Mouse (Mus musculus) liver, embryonic 16.5 days (tissue): ENCODE measurements at regions not wholly inside any gene's neighbourhood (a gene's known extent, or its start where the extent isn't known, plus 50 kb on each side); places are given as distances from the start of the nearest gene placed in this dataset.
"Not testable (repeated sequence)": the region's sequence is repeated elsewhere in the genome, so short reads cannot be mapped to it uniquely, and the experiment has no call there.

Experiments
- ATAC-seq: fragments of 200-750 bp; cut with Nextera tagmentation; 2 replicates; pipeline ENCODE4 v1.8.0; 2017; ENCODE audit warnings: low read depth, mild to moderate bottlenecking, moderate number of reproducible peaks, moderate library complexity
- H3K27ac ChIP-seq: fragments of 300-500 bp; sonication (generic); 2 replicates; pipeline ENCODE4 v1.5.1; 2014; ENCODE audit warnings: mild to moderate bottlenecking, low read length
- H3K27me3 ChIP-seq: fragments of 300-500 bp; sonication (generic); 2 replicates; pipeline ENCODE4 v1.6.1; 2014; ENCODE audit warnings: low read depth, low read length, mixed read lengths; ENCODE audit not compliant: control insufficient read depth, insufficient read depth
- H3K36me3 ChIP-seq: fragments of 300-500 bp; sonication (generic); 2 replicates; pipeline ENCODE4 v1.6.1; 2014; ENCODE audit warnings: mild to moderate bottlenecking; ENCODE audit not compliant: control insufficient read depth, insufficient read depth
- H3K4me1 ChIP-seq: fragments of 300-500 bp; sonication (generic); 2 replicates; pipeline ENCODE4 v1.6.1; 2014; ENCODE audit warnings: low read depth, low read length, mixed read lengths; ENCODE audit not compliant: control insufficient read depth
- H3K4me2 ChIP-seq: fragments of 300-500 bp; sonication (generic); 2 replicates; pipeline ENCODE4 v1.6.1; 2014; ENCODE audit warnings: low read depth, low read length, mixed read lengths
- H3K4me3 ChIP-seq: fragments of 300-500 bp; sonication (generic); 2 replicates; pipeline ENCODE4 v1.5.1; 2014; ENCODE audit warnings: low read depth, mild to moderate bottlenecking, low read length
- H3K9ac ChIP-seq: fragments of 300-500 bp; sonication (generic); 2 replicates; pipeline ENCODE4 v1.6.1; 2014; ENCODE audit warnings: low read depth, low read length
- H3K9me3 ChIP-seq: fragments of 300-500 bp; sonication (generic); replicated peaks from 2 replicates; pipeline ENCODE4 v1.6.1; 2016; ENCODE audit warnings: low read length; ENCODE audit not compliant: control insufficient read depth
- WGBS: fragments of 180-500 bp; shearing (Covaris S2); extraction: QIAGEN DNeasy Blood & Tissue Kit; methylation state at CpG from one replicate; pipeline ENCODE4 v1.1.7; 2014; ENCODE audit not compliant: insufficient replicate concordance; 5-methylcytosine and 5-hydroxymethylcytosine counted together

DNA sequence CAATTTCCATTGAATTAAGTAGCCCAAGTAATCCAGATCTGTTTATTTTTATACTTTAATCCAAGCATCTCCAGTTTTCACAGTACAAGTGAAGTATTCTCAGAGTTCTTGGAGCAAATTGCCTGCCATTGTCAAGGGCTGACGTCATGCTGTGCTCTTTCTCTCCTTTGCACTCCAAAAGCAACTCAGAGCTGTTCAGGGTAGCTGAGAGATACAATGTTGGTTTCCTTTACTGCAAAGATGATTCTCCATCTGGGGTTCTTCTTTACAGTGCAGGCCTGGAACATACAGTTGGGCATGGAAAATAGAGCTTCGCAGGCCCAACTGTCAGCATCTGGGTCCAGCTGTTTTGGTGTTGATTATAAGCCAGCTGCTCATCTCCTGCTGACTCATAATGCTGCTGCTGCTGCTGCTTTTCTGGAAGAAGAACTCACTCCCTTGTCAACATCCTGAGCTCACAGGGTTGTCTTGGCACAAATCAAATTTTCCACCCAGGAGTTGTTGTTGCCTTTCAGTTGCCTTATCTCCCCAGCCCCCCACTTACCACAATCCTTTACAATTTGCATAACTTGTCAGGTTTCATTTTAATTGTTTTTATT is 454.7 kb upstream of the Slc5a7 start:
- ATAC-seq: no peak

DNA sequence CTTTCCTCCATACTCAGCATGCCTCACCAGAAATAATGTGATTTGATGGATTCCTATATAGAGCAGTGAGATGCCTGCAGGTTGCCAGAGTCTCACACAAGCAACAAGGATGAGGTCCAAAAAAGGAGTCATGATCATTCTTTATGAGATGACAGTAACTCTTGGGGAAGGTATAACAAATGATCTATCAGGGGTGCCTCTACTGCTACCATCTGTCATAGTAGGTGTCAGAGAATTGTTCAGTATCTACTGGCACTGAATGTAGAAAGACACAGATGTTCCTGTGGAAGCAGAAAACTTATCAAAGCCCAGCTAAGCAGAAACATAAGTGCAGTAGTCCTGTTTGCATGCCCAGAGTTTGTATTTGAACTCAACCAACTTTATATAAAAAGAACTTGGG is 454.1 kb upstream of the Slc5a7 start:
- H3K4me3 ChIP-seq: no peak overlapping the region
- H3K4me2 ChIP-seq: no peak overlapping the region
- H3K27ac ChIP-seq: no peak overlapping the region
- no peaks in the 10 kb centered on the region for H3K27me3 ChIP-seq
- no peaks in the 10 kb centered on the region for H3K9me3 ChIP-seq
- ATAC-seq: no peak
- H3K4me1 ChIP-seq: no peaks in the 10 kb centered on the region
- no peaks in the 10 kb centered on the region for H3K36me3 ChIP-seq
- no peak overlapping the region for H3K9ac ChIP-seq

More for the DNA sequence above, 454.7 kb upstream of the Slc5a7 start:
- H3K36me3 ChIP-seq: no peaks in the 10 kb centered on the region
- no peak overlapping the region for H3K9ac ChIP-seq
- no peak overlapping the region for H3K27ac ChIP-seq
- 33% methylated on average over 2 of the region's 2 CpGs for WGBS
- no peak overlapping the region for H3K4me3 ChIP-seq
- no peaks in the 10 kb centered on the region for H3K9me3 ChIP-seq
- no peaks in the 10 kb centered on the region for H3K27me3 ChIP-seq
- H3K4me2 ChIP-seq: no peak overlapping the region
- no peaks in the 10 kb centered on the region for H3K4me1 ChIP-seq

DNA sequence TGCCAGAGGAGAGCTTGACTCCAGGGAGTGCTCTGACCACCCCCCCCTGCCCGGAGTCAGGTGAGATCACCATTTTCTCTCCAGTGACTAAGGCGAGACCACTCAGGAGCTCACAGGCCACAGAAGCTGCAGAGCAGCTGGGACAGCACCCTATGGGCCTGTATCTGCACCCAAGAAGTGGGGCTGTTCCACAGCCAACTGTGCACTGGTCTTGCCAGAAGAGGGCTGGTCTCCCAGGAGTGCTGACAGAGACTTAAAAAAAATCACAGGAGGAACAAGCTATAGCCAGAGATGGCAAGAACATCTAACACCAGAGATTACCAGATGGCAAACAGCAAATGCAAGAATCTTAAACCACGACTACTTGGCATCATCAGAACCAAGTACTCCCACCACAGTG is 437.0 kb upstream of the Slc5a7 start:
- H3K4me1 ChIP-seq: no peaks in the 10 kb centered on the region
- no peak overlapping the region for H3K4me2 ChIP-seq
- ATAC-seq: no peak
- H3K9me3 ChIP-seq: no peaks in the 10 kb centered on the region
- H3K27me3 ChIP-seq: no peaks in the 10 kb centered on the region
- H3K27ac ChIP-seq: no peak overlapping the region
- H3K9ac ChIP-seq: no peak overlapping the region
- H3K4me3 ChIP-seq: no peak overlapping the region
- H3K36me3 ChIP-seq: no peaks in the 10 kb centered on the region
- WGBS: 41% methylated on average over 3 of the region's 3 CpGs

DNA sequence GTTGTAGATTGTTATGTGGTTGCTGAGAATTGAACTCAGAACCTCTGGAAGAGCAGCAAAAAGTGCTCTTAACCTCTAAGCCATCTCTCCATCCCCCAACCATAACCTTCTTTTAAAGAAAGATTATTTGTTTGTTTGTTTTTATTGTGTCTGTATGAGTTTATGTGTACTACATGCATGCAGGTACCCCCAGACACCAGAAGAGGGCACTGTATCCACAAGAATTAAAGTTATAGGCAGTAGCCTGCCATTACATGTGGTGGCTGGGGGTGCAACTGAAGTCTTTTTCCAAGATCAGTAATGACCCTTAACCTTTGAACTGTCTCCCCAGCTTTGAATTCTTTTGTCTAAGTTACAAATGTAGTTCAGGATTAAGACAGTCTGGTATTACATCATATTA is 428.8 kb upstream of the Slc5a7 start:
- H3K4me3 ChIP-seq: no peak overlapping the region
- no peaks in the 10 kb centered on the region for H3K4me1 ChIP-seq
- no peaks in the 10 kb centered on the region for H3K36me3 ChIP-seq
- H3K27me3 ChIP-seq: no peaks in the 10 kb centered on the region
- no peaks in the 10 kb centered on the region for H3K9me3 ChIP-seq
- H3K4me2 ChIP-seq: no peak overlapping the region
- ATAC-seq: no peak
- H3K27ac ChIP-seq: no peak overlapping the region
- H3K9ac ChIP-seq: no peak overlapping the region

DNA sequence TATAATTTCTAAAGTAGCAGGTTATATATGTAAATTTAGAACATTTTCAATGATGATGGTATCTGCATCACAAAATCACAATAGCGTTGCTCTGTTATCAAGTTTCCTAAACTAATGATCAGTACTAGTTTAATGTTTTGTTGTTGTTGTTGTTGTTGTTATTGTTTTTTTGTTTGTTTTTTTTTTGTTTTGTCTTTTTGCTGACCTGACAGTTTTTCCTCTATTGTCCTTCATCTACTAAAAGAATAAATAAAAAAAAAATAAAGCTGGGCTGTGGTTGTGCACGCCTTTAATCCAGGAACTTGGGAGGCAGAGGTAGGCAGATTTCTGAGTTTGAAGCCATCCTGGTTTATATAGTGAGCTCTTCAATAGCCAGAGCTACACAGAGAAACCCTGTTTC is 427.9 kb upstream of the Slc5a7 start:
- WGBS: 58% methylated on average over 2 of the region's 2 CpGs
- ATAC-seq: no peak
- H3K27me3 ChIP-seq: no peaks in the 10 kb centered on the region
- no peak overlapping the region for H3K4me3 ChIP-seq
- no peaks in the 10 kb centered on the region for H3K4me1 ChIP-seq
- no peaks in the 10 kb centered on the region for H3K36me3 ChIP-seq
- no peaks in the 10 kb centered on the region for H3K9me3 ChIP-seq
- no peak overlapping the region for H3K27ac ChIP-seq
- no peak overlapping the region for H3K9ac ChIP-seq
- H3K4me2 ChIP-seq: no peak overlapping the region

DNA sequence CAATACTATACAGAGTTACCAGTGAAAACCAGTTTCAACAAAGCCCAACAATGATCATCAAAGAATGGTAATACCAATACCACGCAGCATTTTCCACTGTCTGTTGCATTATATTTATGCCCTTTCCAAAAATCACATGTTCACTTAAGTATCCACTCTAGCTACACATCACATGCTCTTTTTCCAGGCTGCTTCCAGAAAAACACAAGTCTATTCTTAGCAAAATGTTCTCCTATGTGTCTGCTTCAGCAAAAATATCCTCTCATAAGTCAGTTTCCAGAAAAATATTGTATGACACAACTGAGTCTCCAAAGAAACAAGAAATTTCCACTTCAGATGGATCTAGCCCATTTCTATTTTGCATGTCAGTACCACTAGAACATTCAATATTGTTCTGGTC is 414.2 kb upstream of the Slc5a7 start:
- no peak overlapping the region for H3K4me3 ChIP-seq
- 42% methylated on average over 1 of the region's 1 CpGs for WGBS
- no peaks in the 10 kb centered on the region for H3K4me1 ChIP-seq
- H3K4me2 ChIP-seq: no peak overlapping the region
- no peak for ATAC-seq
- H3K9me3 ChIP-seq: no peaks in the 10 kb centered on the region
- H3K27me3 ChIP-seq: no peaks in the 10 kb centered on the region
- H3K27ac ChIP-seq: no peak overlapping the region
- H3K9ac ChIP-seq: no peak overlapping the region
- no peaks in the 10 kb centered on the region for H3K36me3 ChIP-seq

DNA sequence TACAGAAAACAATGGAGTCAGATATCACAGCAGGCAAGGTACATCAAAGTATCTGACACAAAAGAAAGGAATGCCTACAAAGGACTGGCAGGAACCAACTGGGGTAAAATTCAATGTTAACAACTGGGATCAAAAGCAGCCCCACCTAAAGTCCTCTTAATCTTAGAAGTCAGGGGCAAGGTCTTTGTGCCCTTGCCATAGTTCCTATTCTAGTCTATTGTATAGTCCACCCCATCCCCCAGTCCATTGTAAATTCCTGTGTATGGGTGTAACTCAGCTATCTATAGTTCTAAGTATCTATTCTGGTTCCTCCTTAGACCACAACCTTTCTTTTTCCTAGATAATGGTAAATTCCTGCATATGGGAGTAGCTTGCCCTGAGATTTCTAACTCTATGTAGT is 409.0 kb upstream of the Slc5a7 start:
- not testable (repeated sequence) for H3K9me3 ChIP-seq, H3K36me3 ChIP-seq, H3K27me3 ChIP-seq, H3K4me2 ChIP-seq, H3K4me1 ChIP-seq, ATAC-seq, H3K4me3 ChIP-seq, H3K9ac ChIP-seq, H3K27ac ChIP-seq

DNA sequence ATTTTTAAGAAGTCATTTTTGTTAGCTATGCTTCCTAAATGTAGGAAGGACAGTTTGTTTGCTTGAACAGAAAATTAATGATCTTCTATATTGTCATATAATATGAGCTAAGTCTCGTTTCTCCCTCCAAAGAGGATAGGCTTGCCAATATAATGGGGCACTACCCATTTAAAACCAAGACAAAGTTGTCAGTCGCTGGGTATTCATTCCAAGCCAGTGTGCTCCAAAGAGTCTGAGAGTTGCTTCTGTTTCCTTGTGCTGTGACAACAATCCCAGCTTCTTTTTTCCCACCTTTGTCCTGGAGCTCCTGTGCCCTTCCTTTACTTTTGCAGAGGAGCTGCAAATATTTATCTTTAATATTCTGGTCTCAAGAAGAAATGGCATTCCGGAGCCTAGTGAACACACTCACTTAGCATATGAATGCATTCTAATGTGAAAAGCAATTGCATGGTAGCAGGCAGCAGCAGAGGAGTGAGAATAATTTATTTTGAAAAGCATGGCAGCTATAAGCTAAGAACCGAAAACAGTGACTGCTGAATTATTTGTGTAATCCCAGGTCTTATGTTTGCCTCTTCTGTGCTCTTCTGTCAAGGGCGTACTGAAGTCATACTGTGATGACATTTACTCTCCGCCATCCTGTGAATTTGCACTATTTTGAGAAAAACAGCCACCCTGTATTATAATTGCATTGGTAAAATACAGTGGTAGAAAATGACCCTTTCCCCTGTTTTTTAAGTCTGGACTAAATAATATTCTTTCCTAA is 402.7 kb upstream of the Slc5a7 start:
- no peak overlapping the region for H3K9ac ChIP-seq
- H3K4me3 ChIP-seq: no peak overlapping the region
- no peak for ATAC-seq
- H3K9me3 ChIP-seq: no peaks in the 10 kb centered on the region
- no peaks in the 10 kb centered on the region for H3K4me1 ChIP-seq
- no peak overlapping the region for H3K4me2 ChIP-seq
- H3K27ac ChIP-seq: no peak overlapping the region
- WGBS: 58% methylated on average over 6 of the region's 6 CpGs
- H3K36me3 ChIP-seq: no peaks in the 10 kb centered on the region
- H3K27me3 ChIP-seq: no peaks in the 10 kb centered on the region

DNA sequence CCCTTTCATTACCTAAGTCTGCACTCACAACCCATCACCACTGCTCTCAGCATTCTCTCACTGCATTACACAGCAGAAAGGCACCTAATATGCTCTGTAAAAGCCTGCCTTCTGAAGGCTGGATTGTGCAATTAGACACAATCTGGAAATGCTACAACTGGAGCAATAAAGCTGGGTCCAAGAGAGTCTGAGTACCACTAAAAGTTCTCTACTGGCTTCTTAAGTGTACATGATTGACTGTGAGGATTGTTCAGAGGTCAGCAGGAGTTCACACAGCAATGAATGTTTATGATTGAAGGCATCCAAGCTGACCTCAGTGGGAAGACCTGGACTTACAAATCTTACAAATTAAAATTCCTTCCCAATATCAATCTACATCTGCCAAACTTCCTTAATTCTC is 395.8 kb upstream of the Slc5a7 start:
- Histone ChIP-seq H3K27ac (no peak overlapping the region), H3K4me2 (no peak overlapping the region), H3K4me3 (no peak overlapping the region), H3K4me1 (no peaks in the 10 kb centered on the region), H3K9me3 (no peaks in the 10 kb centered on the region), H3K36me3 (no peaks in the 10 kb centered on the region), H3K27me3 (no peaks in the 10 kb centered on the region), H3K9ac (no peak overlapping the region)
- ATAC-seq: no peak
